Mouse (Mus musculus): ENCODE results near the gene Poldip2. TPM values are rescaled to one million over a fixed set of nuclear protein-coding genes. Genes with fewer than 3 reads are reported as not detected.
"Not testable (repeated sequence)": the region's sequence is repeated elsewhere in the genome, so short reads cannot be mapped to it uniquely, and the experiment has no call there.

Gene Poldip2
- polyA plus RNA-seq, 1 experiment from 2014 or later, result 156 TPM

DNA sequence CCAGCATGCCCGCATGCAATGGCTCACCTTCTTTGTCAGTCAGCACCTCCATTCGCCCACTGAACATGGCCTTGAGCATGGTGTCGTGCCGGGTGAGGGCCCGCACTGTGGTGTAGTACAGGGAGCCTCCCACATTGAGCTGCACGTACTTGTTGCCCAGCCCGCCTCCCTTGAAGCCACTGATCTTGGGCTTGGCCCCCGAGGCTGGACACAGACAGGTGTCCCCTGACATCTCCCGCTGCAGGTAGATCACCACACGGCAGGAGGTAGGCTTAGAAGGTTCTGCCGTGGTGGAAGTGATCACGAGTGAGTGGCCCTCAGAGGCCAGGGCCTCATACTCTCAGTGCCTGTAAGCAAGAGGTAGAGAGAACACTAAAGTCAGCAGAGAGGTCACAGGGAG, 18.0 kb downstream of the Poldip2 start:
- H3K9ac ChIP-seq (ENCODE audit: low read length), result no peak overlapping the region

DNA sequence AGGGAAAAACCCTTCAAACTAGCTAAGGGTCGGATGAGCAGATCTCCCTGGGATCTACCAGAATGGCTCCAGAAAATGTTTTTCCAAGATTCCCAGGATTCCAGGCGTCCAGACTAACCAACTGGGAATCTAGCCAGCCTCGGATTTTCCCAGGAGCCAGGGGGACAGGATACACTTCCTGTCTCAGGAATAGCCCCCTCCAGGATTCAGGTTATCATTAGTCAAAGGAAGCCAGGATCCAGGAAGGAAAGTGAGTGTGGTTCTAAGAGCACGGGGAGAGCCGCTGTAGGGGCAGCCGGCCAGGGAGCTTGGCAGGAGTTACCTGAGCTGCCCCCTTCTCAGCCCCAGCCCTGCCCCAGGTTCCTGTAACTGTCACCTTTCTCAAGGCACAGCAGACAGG, 19.1 kb downstream of the Poldip2 start:
- H3K9me3 ChIP-seq (ENCODE audit: control insufficient read depth, low read length), result no peaks in the 10 kb centered on the region
- no peak for DNase-seq (ENCODE audit: low spot score)
- peaks cover 12% of the 10 kb centered on the region for H3K36me3 ChIP-seq (ENCODE audit: control insufficient read depth, insufficient read depth, low read length)
- no peak overlapping the region for H3K4me3 ChIP-seq (ENCODE audit: low read depth, low read length)
- H3K27ac ChIP-seq (ENCODE audit: low read depth, low read length), result no peak overlapping the region
- 80% methylated on average over 6 of the region's 6 CpGs for WGBS
- H3K27me3 ChIP-seq (ENCODE audit: control insufficient read depth, insufficient read depth, low read length), result no peaks in the 10 kb centered on the region
- ATAC-seq (ENCODE audit: insufficient read depth, low FRiP score, low TSS enrichment), result no peak
- H3K4me2 ChIP-seq (ENCODE audit: low read depth), result no peak overlapping the region
- no peak overlapping the region for H3K9ac ChIP-seq (ENCODE audit: low read length)
- peaks cover 8% of the 10 kb centered on the region for H3K4me1 ChIP-seq (ENCODE audit: control insufficient read depth, insufficient read depth, low read length)

More for the DNA sequence above, 18.0 kb downstream of the Poldip2 start:
- Histone ChIP-seq H3K9me3 (ENCODE audit: control insufficient read depth, low read length) (no peaks in the 10 kb centered on the region), H3K36me3 (ENCODE audit: control insufficient read depth, insufficient read depth, low read length) (peaks cover 12% of the 10 kb centered on the region), H3K27me3 (ENCODE audit: control insufficient read depth, insufficient read depth, low read length) (no peaks in the 10 kb centered on the region), H3K4me1 (ENCODE audit: control insufficient read depth, insufficient read depth, low read length) (peaks cover 5% of the 10 kb centered on the region), H3K4me3 (ENCODE audit: low read depth, low read length) (no peak overlapping the region), H3K4me2 (ENCODE audit: low read depth) (no peak overlapping the region), H3K27ac (ENCODE audit: low read depth, low read length) (no peak overlapping the region)
- 88% methylated on average over 12 of the region's 12 CpGs for WGBS
- no peak for ATAC-seq (ENCODE audit: insufficient read depth, low FRiP score, low TSS enrichment)
- no peak for DNase-seq (ENCODE audit: low spot score)

DNA sequence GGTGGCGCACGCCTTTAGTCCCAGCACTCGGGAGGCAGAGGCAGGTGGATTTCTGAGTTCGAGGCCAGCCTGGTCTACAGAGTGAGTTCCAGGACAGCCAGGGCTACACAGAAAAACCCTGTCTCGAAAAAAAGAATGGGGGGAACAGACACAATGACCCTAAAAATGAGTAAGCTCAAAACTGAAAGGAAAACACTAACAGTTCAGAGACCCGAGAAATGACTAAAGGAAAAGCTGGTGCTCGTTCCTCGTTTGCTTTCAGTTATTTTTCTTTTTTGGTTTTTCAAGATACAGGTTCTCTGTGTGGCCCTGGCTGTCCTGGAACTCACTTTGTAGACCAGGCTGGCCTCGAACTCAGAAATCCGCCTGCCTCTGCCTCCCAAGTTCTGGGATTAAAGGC, 19.5 kb downstream of the Poldip2 start:
- WGBS, result 92% methylated on average over 10 of the region's 10 CpGs

DNA sequence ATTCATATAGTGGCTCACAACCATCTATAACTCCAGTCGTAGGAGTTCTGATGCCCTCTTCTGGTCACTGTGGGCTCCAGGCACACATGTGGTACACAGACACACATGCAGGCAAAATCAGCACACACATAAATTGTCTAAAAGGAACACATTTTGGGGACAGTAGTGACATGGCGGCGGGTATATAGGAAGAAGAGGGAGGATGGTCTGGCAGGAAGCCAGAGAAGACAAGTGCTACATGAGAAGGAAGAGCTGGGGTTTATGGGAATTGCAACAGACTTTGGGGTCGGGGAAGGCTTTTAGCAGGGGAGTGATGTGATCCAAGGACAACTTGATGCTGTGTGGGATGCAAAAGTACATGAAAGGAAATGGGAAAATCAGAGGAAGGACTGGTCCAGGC, 22.5 kb downstream of the Poldip2 start:
- WGBS, result 91% methylated on average over 4 of the region's 4 CpGs
- no peak for DNase-seq (ENCODE audit: low spot score)
- no peak overlapping the region for H3K27ac ChIP-seq (ENCODE audit: low read depth, low read length)
- H3K9me3 ChIP-seq (ENCODE audit: control insufficient read depth, low read length), result no peaks in the 10 kb centered on the region
- H3K4me1 ChIP-seq (ENCODE audit: control insufficient read depth, insufficient read depth, low read length), result peaks cover 13% of the 10 kb centered on the region
- no peak overlapping the region for H3K9ac ChIP-seq (ENCODE audit: low read length)
- H3K4me2 ChIP-seq (ENCODE audit: low read depth), result no peak overlapping the region
- no peaks in the 10 kb centered on the region for H3K27me3 ChIP-seq (ENCODE audit: control insufficient read depth, insufficient read depth, low read length)
- H3K36me3 ChIP-seq (ENCODE audit: control insufficient read depth, insufficient read depth, low read length), result no peaks in the 10 kb centered on the region; the same call in 1 of the 2 replicates
- no peak overlapping the region for H3K4me3 ChIP-seq (ENCODE audit: low read depth, low read length)
- no peak for ATAC-seq (ENCODE audit: insufficient read depth, low FRiP score, low TSS enrichment)

More for the DNA sequence above, 19.5 kb downstream of the Poldip2 start:
- H3K27me3 ChIP-seq (ENCODE audit: control insufficient read depth, insufficient read depth, low read length); H3K9me3 ChIP-seq (ENCODE audit: control insufficient read depth, low read length); H3K4me3 ChIP-seq (ENCODE audit: low read depth, low read length); H3K4me1 ChIP-seq (ENCODE audit: control insufficient read depth, insufficient read depth, low read length); ATAC-seq (ENCODE audit: insufficient read depth, low FRiP score, low TSS enrichment); DNase-seq (ENCODE audit: low spot score); H3K36me3 ChIP-seq (ENCODE audit: control insufficient read depth, insufficient read depth, low read length); H3K9ac ChIP-seq (ENCODE audit: low read length); H3K27ac ChIP-seq (ENCODE audit: low read depth, low read length); H3K4me2 ChIP-seq (ENCODE audit: low read depth): not testable (repeated sequence)

DNA sequence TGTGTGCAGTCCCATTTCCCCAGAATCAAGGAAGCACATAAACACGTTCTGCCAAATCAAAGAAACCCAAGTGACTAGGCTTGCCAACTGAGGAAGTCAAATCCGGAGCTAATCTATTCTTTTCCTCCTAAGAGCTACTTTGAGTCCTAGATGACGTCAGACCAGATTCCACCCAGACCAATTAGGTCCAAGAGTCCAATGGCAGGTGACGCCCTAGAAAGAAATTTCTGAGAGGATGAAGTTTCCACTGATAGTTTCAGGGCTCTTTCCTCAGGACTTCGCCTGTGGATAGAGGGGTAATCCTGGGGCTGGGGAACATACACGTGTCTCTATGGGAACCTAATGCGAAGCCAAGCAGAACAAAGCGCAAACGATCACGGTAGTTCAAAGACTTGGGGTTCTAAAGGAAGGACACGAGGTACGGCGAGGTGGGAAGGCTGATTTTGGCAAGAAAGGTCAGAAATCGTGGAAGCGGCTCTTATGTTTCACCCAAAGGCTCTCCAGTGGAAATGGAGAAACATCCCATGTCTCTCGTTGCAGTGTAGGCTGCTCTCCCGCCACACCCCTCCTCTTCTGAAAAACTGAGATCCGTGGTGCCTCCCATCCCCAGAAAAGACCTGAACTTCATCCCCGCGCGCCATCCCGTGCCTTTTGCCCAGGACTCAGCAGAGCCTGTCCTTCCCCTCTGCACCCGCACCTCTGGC, 23.5 kb downstream of the Poldip2 start:
- no peaks in the 10 kb centered on the region for H3K27me3 ChIP-seq (ENCODE audit: control insufficient read depth, insufficient read depth, low read length)
- H3K36me3 ChIP-seq (ENCODE audit: control insufficient read depth, insufficient read depth, low read length), result peaks cover 2% of the 10 kb centered on the region; the same call in 1 of the 2 replicates
- peak; percentile 36; the same call in 1 of the 2 replicates for ATAC-seq (ENCODE audit: insufficient read depth, low FRiP score, low TSS enrichment)
- H3K27ac ChIP-seq (ENCODE audit: low read depth, low read length), result peak overlapping the region; percentile 39
- H3K4me3 ChIP-seq (ENCODE audit: low read depth, low read length), result peak overlapping the region; percentile 75
- under 1% methylated on average over 23 of the region's 23 CpGs for WGBS
- peak overlapping the region; percentile 58 for H3K9ac ChIP-seq (ENCODE audit: low read length)
- H3K4me1 ChIP-seq (ENCODE audit: control insufficient read depth, insufficient read depth, low read length), result peaks cover 13% of the 10 kb centered on the region
- H3K4me2 ChIP-seq (ENCODE audit: low read depth), result peak overlapping the region; percentile 66
- peak; percentile 34 for DNase-seq (ENCODE audit: low spot score)
- H3K9me3 ChIP-seq (ENCODE audit: control insufficient read depth, low read length), result no peaks in the 10 kb centered on the region

DNA sequence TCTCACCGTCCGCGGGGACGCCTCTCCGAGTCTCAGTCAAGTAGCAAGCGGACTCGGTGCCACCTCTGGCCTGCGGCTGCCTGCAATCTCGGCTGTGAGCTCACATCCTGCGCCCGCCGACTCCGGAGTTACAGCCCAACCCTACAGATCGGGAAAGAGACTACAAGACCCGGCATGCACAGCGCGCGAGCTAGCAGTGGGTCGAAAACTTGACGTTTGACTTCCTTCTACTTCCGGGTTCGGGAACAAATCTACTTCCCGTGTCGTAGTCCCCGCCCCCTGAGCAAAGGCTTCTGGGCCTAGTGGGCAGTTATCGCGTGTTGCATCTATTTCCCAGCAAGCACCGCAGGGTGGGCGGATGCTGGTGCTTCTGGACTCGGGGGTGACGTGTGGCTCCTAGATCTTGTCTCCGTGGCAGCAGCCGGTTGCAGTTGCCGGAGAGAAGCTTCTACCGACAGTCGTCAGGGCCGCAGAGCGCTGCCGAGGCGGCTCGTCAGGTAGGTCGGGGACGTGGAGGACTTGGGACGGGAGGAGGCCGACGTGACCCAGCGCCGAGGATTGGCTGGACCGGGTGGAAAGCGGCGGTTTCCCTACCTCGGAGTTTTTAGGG, 24.2 kb downstream of the Poldip2 start, which contains the start of the genes Tnfaip1 and Ift20:
TSS of gene Tnfaip1 (minus strand) at position 253 of the 610 bp plus-strand sequence.
TSS of gene Ift20 (plus strand) at position 282 of the 610 bp plus-strand sequence.
- DNase-seq (ENCODE audit: low spot score), result peak; percentile 98
- Histone ChIP-seq H3K4me2 (ENCODE audit: low read depth) (peak within 1 kb of the TSS; percentile 87), H3K4me3 (ENCODE audit: low read depth, low read length) (peak within 1 kb of the TSS; percentile 75), H3K9ac (ENCODE audit: low read length) (peak within 1 kb of the TSS; percentile 77), H3K4me1 (ENCODE audit: control insufficient read depth, insufficient read depth, low read length) (peaks cover 13% of the 10 kb centered on the region), H3K36me3 (ENCODE audit: control insufficient read depth, insufficient read depth, low read length) (peaks cover 4% of the 10 kb centered on the region; the same call in 1 of the 2 replicates), H3K27ac (ENCODE audit: low read depth, low read length) (peak within 1 kb of the TSS; percentile 51), H3K27me3 (ENCODE audit: control insufficient read depth, insufficient read depth, low read length) (no peaks in the 10 kb centered on the region), H3K9me3 (ENCODE audit: control insufficient read depth, low read length) (no peaks in the 10 kb centered on the region)
- WGBS, result under 1% methylated on average over 52 of the region's 52 CpGs
- ATAC-seq (ENCODE audit: insufficient read depth, low FRiP score, low TSS enrichment), result peak; percentile 96

DNA sequence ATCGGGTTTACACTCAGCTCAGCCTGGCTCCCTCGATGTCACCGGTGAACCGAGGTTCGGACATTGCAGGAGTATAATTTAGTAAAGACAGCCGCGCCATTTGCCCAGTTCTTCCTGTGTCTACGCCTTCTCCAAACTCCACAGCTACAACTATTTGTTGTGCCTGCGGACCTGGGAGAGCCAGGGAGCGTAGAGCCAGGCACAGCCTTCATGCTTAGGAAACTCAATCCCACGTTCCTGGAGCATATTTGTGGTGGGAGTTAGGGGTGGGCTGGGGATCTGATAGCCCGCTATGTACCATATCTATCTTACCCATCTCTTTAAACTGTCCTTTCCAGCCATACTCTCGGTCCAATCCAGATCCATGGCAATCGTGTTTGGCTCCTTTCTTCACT, 24.7 kb downstream of the Poldip2 start:
- DNase-seq (ENCODE audit: low spot score) (no peak), ATAC-seq (ENCODE audit: insufficient read depth, low FRiP score, low TSS enrichment) (peak; percentile 28)
- Histone ChIP-seq H3K4me1 (ENCODE audit: control insufficient read depth, insufficient read depth, low read length) (peaks cover 13% of the 10 kb centered on the region), H3K27me3 (ENCODE audit: control insufficient read depth, insufficient read depth, low read length) (no peaks in the 10 kb centered on the region), H3K27ac (ENCODE audit: low read depth, low read length) (peak overlapping the region; percentile 51; the same call in 1 of the 2 replicates), H3K9me3 (ENCODE audit: control insufficient read depth, low read length) (no peaks in the 10 kb centered on the region), H3K36me3 (ENCODE audit: control insufficient read depth, insufficient read depth, low read length) (peaks cover 4% of the 10 kb centered on the region; the same call in 1 of the 2 replicates), H3K4me2 (ENCODE audit: low read depth) (peak overlapping the region; percentile 87), H3K9ac (ENCODE audit: low read length) (peak overlapping the region; percentile 77), H3K4me3 (ENCODE audit: low read depth, low read length) (peak overlapping the region; percentile 75)
- 4% methylated on average over 14 of the region's 14 CpGs for WGBS

DNA sequence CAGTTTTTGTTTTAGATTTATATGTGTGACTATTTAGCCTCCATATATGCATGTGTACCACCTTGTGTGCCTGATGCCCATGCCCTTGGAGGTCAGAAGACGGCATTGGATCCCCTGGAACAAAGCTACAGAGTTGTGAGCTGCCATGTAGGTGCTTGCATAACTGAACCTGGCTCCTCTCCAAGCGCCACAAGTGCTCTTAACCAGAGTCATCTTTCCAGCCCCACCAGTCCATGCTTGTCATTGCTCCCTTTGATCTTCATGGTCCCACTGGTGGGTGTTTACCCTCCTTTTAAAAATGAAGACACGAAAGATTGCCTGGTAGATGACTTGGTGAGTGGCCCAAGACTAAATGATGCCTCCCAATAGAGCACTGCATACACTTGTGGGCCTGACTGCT, 28.4 kb downstream of the Poldip2 start:
- 89% methylated on average over 3 of the region's 3 CpGs for WGBS

More for the DNA sequence above, 28.4 kb downstream of the Poldip2 start:
- Histone ChIP-seq H3K27ac (ENCODE audit: low read depth, low read length) (no peak overlapping the region), H3K27me3 (ENCODE audit: control insufficient read depth, insufficient read depth, low read length) (no peaks in the 10 kb centered on the region), H3K9me3 (ENCODE audit: control insufficient read depth, low read length) (no peaks in the 10 kb centered on the region), H3K36me3 (ENCODE audit: control insufficient read depth, insufficient read depth, low read length) (peaks cover 10% of the 10 kb centered on the region; the same call in 1 of the 2 replicates), H3K9ac (ENCODE audit: low read length) (no peak overlapping the region), H3K4me3 (ENCODE audit: low read depth, low read length) (no peak overlapping the region), H3K4me1 (ENCODE audit: control insufficient read depth, insufficient read depth, low read length) (peaks cover 5% of the 10 kb centered on the region; the same call in 1 of the 2 replicates), H3K4me2 (ENCODE audit: low read depth) (no peak overlapping the region)
- DNase-seq (ENCODE audit: low spot score) (no peak), ATAC-seq (ENCODE audit: insufficient read depth, low FRiP score, low TSS enrichment) (no peak)

All from neural tube, embryonic 11.5 days (tissue).